Mouse (Mus musculus) MEL (cell line): ENCODE data around the gene Gm21541. TPM values are rescaled to one million over a fixed set of nuclear protein-coding genes. Genes with fewer than 3 reads are reported as not detected.
"Not testable (repeated sequence)": the region's sequence is repeated elsewhere in the genome, so short reads cannot be mapped to it uniquely, and the experiment has no call there.

Source experiments
- DNase-seq: peaks from one replicate; pipeline ENCODE4 v3.0.0; 2011; ENCODE audit warnings: low read depth, low spot score
- H3K27ac ChIP-seq: 2 replicates; pipeline ENCODE4 v1.5.1; 2012; ENCODE audit warnings: low read depth, mild to moderate bottlenecking, control low read depth, low read length, moderate library complexity; ENCODE audit not compliant: control insufficient read depth
- H3K27me3 ChIP-seq, 2 experiments: fragments of 150-350 bp in 1 of 2; sonication (generic) in 1 of 2; 2 replicates each; pipeline ENCODE4 v1.6.1; 2012; ENCODE audit warnings: low read length in 2 of 2, mild to moderate bottlenecking in 2 of 2, improper control_type of control experiment in 1 of 2, moderate library complexity in 1 of 2; ENCODE audit not compliant: insufficient read depth in 2 of 2, control insufficient read depth in 1 of 2
- H3K36me3 ChIP-seq, 2 experiments: 2 replicates each; pipeline ENCODE4 v1.6.1; 2012 to 2014; ENCODE audit warnings: low read length in 2 of 2, improper control_type of control experiment in 1 of 2, inconsistent platforms in 1 of 2, mild to moderate bottlenecking in 1 of 2; ENCODE audit not compliant: insufficient read depth in 2 of 2, control insufficient read depth in 1 of 2
- H3K4me1 ChIP-seq, 2 experiments: fragments of 150-350 bp in 1 of 2; sonication (generic) in 1 of 2; 2 replicates each; pipeline ENCODE4 v1.6.1; 2012; ENCODE audit warnings: low read length in 2 of 2, improper control_type of control experiment in 1 of 2, mild to moderate bottlenecking in 1 of 2; ENCODE audit not compliant: insufficient read depth in 2 of 2, control insufficient read depth in 1 of 2
- H3K4me3 ChIP-seq, 2 experiments: fragments of 150-350 bp in 1 of 2; sonication (generic) in 1 of 2; 2 replicates each; pipeline ENCODE4 v1.5.1; 2012; ENCODE audit warnings: low read depth in 2 of 2, low read length in 2 of 2, mild to moderate bottlenecking in 2 of 2, moderate library complexity in 2 of 2, control low read depth in 1 of 2, improper control_type of control experiment in 1 of 2; ENCODE audit not compliant: control insufficient read depth in 1 of 2, insufficient read depth in 1 of 2
- H3K79me2 ChIP-seq: 2 replicates; pipeline ENCODE4 v1.6.1; 2012; ENCODE audit warnings: mild to moderate bottlenecking, low read length, moderate library complexity; ENCODE audit not compliant: control insufficient read depth, poor library complexity, insufficient read depth
- H3K9ac ChIP-seq: 2 replicates; pipeline ENCODE4 v1.6.1; 2012; ENCODE audit warnings: low read depth, mild to moderate bottlenecking, control low read depth, low read length, moderate library complexity; ENCODE audit not compliant: control insufficient read depth, poor library complexity, severe bottlenecking
- H3K9me3 ChIP-seq: fragments of 150-350 bp; sonication (generic); replicated peaks from 2 replicates; pipeline ENCODE4 v1.6.1; 2012; ENCODE audit warnings: mild to moderate bottlenecking, low read length, improper control_type of control experiment, moderate library complexity; ENCODE audit not compliant: insufficient read depth
- polyA plus RNA-seq, 2 experiments: library from polyadenylated mRNA; stranded (reverse) in 1 of 2; unstranded in 1 of 2; fragments of >175 nt in 1 of 2; fragments of >200 nt in 1 of 2; gene quantifications; 2 replicates each; pipeline versions ENCODE4 v1.2.1 to v1.2.4; 2012; ENCODE audit warnings: low replicate concordance in 2 of 2, low read depth in 1 of 2; ENCODE audit not compliant: insufficient read length in 2 of 2, insufficient read depth in 1 of 2, missing spikeins in 1 of 2
- total RNA-seq: library from RNA; depleted of rRNA; stranded (reverse); fragments of 300-350 nt; gene quantifications from 2 replicates; pipeline ENCODE4 v1.2.3, GENCODE M21; 2012; rRNA removed

Gm21541 gene
- total RNA-seq (not detected in 2 replicates), polyA plus RNA-seq (not detected)

- not testable (repeated sequence) for H3K9ac ChIP-seq, H3K79me2 ChIP-seq, H3K9me3 ChIP-seq, H3K4me1 ChIP-seq, DNase-seq, H3K27ac ChIP-seq, H3K27me3 ChIP-seq, H3K36me3 ChIP-seq, H3K4me3 ChIP-seq
These were observed at the start of gene Gm21541 for GRCm38 (mm10) chr4:41903310-41903709. Gene Gm21541 (plus strand): TSS chr4:41903610.

GRCm38 (mm10) chr4:41941272-41941671 is 37.9 kb downstream of the Gm21541 start, which contains the start of gene Gm20878:
Gene Gm20878 (plus strand): TSS chr4:41941572.
- H3K27me3 ChIP-seq, DNase-seq, H3K36me3 ChIP-seq, H3K79me2 ChIP-seq, H3K4me1 ChIP-seq, H3K9ac ChIP-seq, H3K27ac ChIP-seq, H3K4me3 ChIP-seq, H3K9me3 ChIP-seq: not testable (repeated sequence)

Other genes with a start within 250 kb of the Gm21541 start
- gene Cntfr, start 206.5 kb upstream of the Gm21541 start, total RNA-seq = not detected in 2 replicates
- not detected for gene Cntfr, start 206.5 kb upstream of the Gm21541 start, polyA plus RNA-seq
- 42.9 and 66.7 TPM in 2 replicates for gene Il11ra1, start 203.6 kb upstream of the Gm21541 start, total RNA-seq
- gene Il11ra1, start 203.6 kb upstream of the Gm21541 start, polyA plus RNA-seq = 10 to 100 TPM in 1 of 2 experiments, not detected in 1; 44.4 TPM
- gene Rpp25l, start 190.1 kb upstream of the Gm21541 start, total RNA-seq = 50.4 and 63.5 TPM in 2 replicates
- gene Rpp25l, start 190.1 kb upstream of the Gm21541 start, polyA plus RNA-seq = 10 to 100 TPM in 1 of 2 experiments, not detected in 1; 52.0 TPM
- gene Dctn3, start 180.4 kb upstream of the Gm21541 start, total RNA-seq = 51.8 and 57.7 TPM in 2 replicates
- 10 to 100 TPM in 1 of 2 experiments, not detected in 1; 64.6 TPM for gene Dctn3, start 180.4 kb upstream of the Gm21541 start, polyA plus RNA-seq
- not detected in 2 replicates for gene Arid3c, start 172.5 kb upstream of the Gm21541 start, total RNA-seq
- under 1 TPM in 1 of 2 experiments, not detected in 1; 0.13 TPM for gene Arid3c, start 172.5 kb upstream of the Gm21541 start, polyA plus RNA-seq
- gene Galt, start 148.4 kb upstream of the Gm21541 start, total RNA-seq = 22.7 and 26.5 TPM in 2 replicates
- gene Galt, start 148.4 kb upstream of the Gm21541 start, polyA plus RNA-seq = 10 to 100 TPM in 1 of 2 experiments, not detected in 1; 31.9 TPM
- gene Sigmar1, start 147.5 kb upstream of the Gm21541 start, total RNA-seq = 59.4 and 80.1 TPM in 2 replicates
- gene Sigmar1, start 147.5 kb upstream of the Gm21541 start, polyA plus RNA-seq = 100 to 1,000 TPM; 112 to 190 TPM
- 4.9 and 6.4 TPM in 2 replicates for gene Ccl27a, start 129.4 kb upstream of the Gm21541 start, total RNA-seq
- 10 to 100 TPM in 1 of 2 experiments, not detected in 1; 12.1 TPM for gene Ccl27a, start 129.4 kb upstream of the Gm21541 start, polyA plus RNA-seq
- 1.6 and 4.1 TPM in 2 replicates for gene Gm20878, start 38.0 kb downstream of the Gm21541 start, total RNA-seq
- 1 to 10 TPM in 1 of 2 experiments, not detected in 1; 5.2 TPM for gene Gm20878, start 38.0 kb downstream of the Gm21541 start, polyA plus RNA-seq
- 0.39 and 0.62 TPM in 2 replicates for gene Fam205a4, start 62.4 kb downstream of the Gm21541 start, total RNA-seq
- gene Fam205a4, start 62.4 kb downstream of the Gm21541 start, polyA plus RNA-seq = under 1 TPM in 1 of 2 experiments, not detected in 1; 0.54 TPM
- gene Gm21093, start 131.1 kb downstream of the Gm21541 start, total RNA-seq = 0.12 TPM in 1 of 2 replicates, not detected in the other
- under 1 TPM in 1 of 2 experiments, not detected in 1; 0.22 TPM for gene Gm21093, start 131.1 kb downstream of the Gm21541 start, polyA plus RNA-seq
- gene Gm3893, start 187.6 kb downstream of the Gm21541 start, total RNA-seq = not detected in 2 replicates
- gene Gm3893, start 187.6 kb downstream of the Gm21541 start, polyA plus RNA-seq = not detected
- not detected in 2 replicates for gene Gm13304, start 211.2 kb downstream of the Gm21541 start, total RNA-seq
- not detected for gene Gm13304, start 211.2 kb downstream of the Gm21541 start, polyA plus RNA-seq
- gene Gm13306, start 249.8 kb downstream of the Gm21541 start, total RNA-seq = not detected in 2 replicates
- gene Gm13306, start 249.8 kb downstream of the Gm21541 start, polyA plus RNA-seq = not detected